Mouse (Mus musculus): ENCODE data around the gene Cops4. TPM values are rescaled to one million over a fixed set of nuclear protein-coding genes. Genes with fewer than 3 reads are reported as not detected.

The Cops4 gene
- polyA plus RNA-seq, 1 experiment from 2014 or later: 171 TPM

DNA sequence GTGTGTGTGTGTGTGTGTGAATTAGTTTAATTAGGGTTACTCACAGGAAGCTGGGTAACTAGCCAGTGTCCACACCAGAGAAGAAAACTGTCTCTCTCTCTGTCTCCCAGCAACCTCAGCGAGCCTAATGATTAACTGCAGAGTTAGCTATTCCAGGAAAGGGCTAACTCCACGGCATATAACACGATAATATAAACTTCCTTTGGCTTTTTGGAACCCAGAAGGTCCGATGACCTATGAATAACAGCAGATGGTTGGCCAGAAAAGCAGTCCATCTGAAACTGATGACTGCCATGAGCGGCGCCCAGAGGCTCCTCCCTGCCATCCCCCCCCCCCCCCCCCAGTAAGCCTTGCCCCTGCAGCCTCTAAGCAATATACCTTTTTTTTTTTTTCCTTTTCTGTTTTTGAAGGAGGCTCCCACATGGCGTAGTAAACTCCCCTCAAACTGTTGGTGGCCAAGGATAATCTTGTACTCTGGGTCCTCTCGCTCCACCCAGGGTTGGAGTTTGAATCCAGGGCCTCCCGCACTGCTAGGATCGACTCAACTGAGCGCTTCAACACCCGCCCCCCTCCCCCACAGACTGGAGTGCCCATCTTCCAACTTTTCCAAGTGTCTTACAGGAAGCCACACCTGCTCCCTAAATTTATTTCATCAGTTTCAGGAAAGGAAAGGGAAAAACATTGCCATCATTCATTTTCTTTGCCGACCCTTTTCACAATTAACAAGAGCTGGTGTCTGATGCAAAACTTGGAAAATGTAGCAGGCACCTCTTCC lies 49.3 kb downstream of the Cops4 start:
- WGBS: 85% methylated on average over 12 of the region's 13 CpGs
- Histone ChIP-seq H3K27ac (replicated peaks) (no peak overlapping the region), H3K9me3 (no peaks in the 10 kb centered on the region), H3K4me1 (replicated peaks) (no peaks in the 10 kb centered on the region), H3K4me3 (no peak overlapping the region), H3K9ac (no peak overlapping the region), H3K27me3 (no peaks in the 10 kb centered on the region), H3K36me3 (no peaks in the 10 kb centered on the region), H3K4me2 (no peak overlapping the region)
- ATAC-seq (ENCODE audit: low FRiP score, low read depth): no peak

DNA sequence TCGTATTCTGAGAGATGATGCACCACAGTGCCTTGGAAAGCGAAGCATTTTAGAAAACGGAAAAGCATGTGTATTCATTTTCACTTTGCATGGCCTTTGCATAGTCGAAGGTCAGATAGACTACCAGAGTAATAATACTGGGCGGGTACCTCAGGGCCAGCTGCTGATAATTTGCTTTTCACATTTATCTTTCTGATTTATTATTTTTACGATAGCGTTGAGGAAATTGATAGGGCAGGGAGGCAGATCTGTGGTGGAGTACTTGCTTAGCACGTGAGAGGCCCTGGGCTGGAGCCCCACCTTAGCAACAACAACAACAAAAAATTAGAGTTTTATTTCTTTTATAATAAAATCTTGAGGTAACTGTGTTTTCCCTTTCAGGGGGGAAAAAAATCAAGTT lies 50.1 kb downstream of the Cops4 start:
- 89% methylated on average over 8 of the region's 8 CpGs for WGBS
- no peak overlapping the region for H3K4me3 ChIP-seq
- no peaks in the 10 kb centered on the region for H3K9me3 ChIP-seq

DNA sequence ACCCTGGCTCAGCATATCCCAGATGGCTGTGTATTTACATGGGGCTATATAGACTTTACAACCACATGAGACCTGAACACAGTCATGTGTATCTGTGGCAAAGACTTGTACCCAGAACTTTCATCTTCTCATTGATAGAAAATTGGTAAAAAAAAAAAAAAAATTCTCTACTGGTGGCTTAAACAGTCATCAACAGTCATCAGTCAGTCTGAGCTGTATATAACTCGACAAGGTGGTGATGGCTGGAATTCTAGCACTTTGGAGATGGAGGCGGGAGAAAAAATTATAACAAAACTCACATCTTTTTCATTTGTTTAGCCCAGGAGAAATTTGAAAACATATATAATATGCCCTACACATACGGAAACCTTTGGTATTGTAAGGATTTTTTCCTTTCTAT lies 50.7 kb downstream of the Cops4 start:
- Histone ChIP-seq H3K27ac (replicated peaks) (no peak overlapping the region), H3K4me2 (no peak overlapping the region), H3K36me3 (no peaks in the 10 kb centered on the region), H3K9ac (no peak overlapping the region), H3K4me3 (no peak overlapping the region), H3K4me1 (replicated peaks) (no peaks in the 10 kb centered on the region), H3K27me3 (no peaks in the 10 kb centered on the region), H3K9me3 (no peaks in the 10 kb centered on the region)
- ATAC-seq (ENCODE audit: low FRiP score, low read depth): no peak
- WGBS: 94% methylated on average over 3 of the region's 3 CpGs

More for the DNA sequence above, 50.1 kb downstream of the Cops4 start:
- no peak overlapping the region for H3K4me2 ChIP-seq
- no peaks in the 10 kb centered on the region for H3K36me3 ChIP-seq
- no peak overlapping the region for H3K27ac ChIP-seq (replicated peaks)
- no peaks in the 10 kb centered on the region for H3K27me3 ChIP-seq
- ATAC-seq (ENCODE audit: low FRiP score, low read depth): no peak
- no peaks in the 10 kb centered on the region for H3K4me1 ChIP-seq (replicated peaks)
- H3K9ac ChIP-seq: no peak overlapping the region

DNA sequence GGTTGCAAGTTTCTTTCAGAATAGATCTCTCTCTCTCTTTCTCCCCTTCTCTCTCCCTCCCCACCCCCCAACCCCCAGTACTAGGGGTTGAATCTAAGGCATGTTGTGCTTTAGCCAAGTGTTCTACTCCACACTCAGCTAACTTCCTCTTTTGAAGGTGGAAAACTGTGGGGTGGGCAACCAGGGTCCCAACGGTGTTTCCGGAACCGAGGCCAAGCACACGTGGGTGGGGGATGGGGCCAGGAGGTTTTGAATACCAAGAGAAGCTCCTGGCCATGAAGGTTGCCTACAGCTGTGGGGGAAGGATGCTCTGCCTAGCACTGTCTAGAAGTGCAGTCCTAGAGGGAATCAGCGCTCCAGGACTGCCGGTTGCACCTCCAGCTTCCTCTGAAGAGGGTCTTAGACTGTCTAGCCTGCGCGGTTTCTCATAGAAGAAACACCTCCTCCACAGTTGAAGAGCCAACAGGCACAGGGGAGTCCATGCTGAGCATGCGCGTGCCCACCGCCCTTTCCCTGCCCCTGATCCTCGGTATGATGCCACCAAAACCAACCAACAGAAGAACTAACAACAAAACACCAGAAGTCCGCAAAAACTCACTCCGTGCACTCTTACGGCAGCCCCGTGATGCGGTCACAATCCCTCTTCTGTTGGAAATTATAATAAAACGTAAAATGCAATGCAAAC lies 51.3 kb downstream of the Cops4 start:
- ATAC-seq (ENCODE audit: low FRiP score, low read depth): no peak
- H3K4me2 ChIP-seq: no peak overlapping the region
- 73% methylated on average over 18 of the region's 18 CpGs for WGBS
- no peaks in the 10 kb centered on the region for H3K9me3 ChIP-seq
- H3K4me1 ChIP-seq (replicated peaks): no peaks in the 10 kb centered on the region
- no peak overlapping the region for H3K27ac ChIP-seq (replicated peaks)
- no peaks in the 10 kb centered on the region for H3K27me3 ChIP-seq
- no peak overlapping the region for H3K4me3 ChIP-seq
- no peak overlapping the region for H3K9ac ChIP-seq
- H3K36me3 ChIP-seq: no peaks in the 10 kb centered on the region

DNA sequence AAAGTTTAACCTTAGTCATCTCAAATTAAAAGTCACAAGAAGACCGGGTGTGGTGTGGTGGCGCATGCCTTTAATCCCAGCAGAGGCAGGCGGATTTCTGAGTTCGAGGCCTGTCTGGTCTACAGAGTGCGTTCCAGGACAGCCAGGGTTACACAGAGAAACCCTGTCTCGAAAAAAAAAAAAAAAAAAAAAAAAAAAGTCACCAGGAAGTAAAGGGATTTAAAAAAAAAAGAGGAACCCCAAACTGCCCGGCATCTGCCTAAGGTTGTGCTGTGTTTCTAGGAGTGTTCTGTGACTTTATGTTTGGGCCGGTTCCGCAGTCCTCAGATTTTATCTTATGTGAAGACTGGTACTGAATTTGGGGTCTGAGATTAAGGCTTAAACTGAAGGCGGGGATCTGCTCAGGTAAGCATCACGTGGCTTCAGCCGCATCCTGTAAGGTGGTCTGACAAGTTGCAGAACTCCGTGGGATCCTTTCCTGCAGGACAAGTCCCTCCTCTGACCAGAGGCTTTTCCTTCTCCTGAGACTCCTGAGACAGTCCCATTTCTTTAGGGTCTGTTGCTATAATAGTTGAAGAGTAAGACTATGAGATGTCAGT lies 52.0 kb downstream of the Cops4 start:
- Histone ChIP-seq H3K9ac (no peak overlapping the region), H3K36me3 (no peaks in the 10 kb centered on the region), H3K4me1 (replicated peaks) (no peaks in the 10 kb centered on the region), H3K4me2 (no peak overlapping the region), H3K4me3 (no peak overlapping the region), H3K27ac (replicated peaks) (no peak overlapping the region), H3K9me3 (no peaks in the 10 kb centered on the region), H3K27me3 (no peaks in the 10 kb centered on the region)
- no peak for ATAC-seq (ENCODE audit: low FRiP score, low read depth)
- 78% methylated on average over 13 of the region's 13 CpGs for WGBS

DNA sequence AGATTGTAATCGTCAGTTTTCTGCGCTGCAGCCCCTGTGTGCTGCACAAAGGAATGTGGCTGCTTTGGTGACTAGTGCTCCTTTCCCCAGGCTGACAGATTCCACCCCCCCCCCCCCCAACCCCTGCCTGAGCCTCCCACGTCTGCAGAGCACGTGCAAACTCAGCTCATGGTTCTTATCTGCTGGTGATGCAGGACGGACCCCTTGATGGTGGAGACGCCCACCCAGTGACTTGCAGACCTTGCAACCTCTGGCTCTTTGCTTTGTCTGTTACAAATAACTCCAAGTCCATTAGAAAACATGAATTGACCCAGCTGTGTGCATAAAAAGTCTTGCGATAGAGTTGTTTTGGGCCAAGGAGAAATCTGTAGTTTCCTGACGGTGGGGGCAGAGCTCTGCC lies 52.6 kb downstream of the Cops4 start:
- WGBS: 41% methylated on average over 8 of the region's 8 CpGs

DNA sequence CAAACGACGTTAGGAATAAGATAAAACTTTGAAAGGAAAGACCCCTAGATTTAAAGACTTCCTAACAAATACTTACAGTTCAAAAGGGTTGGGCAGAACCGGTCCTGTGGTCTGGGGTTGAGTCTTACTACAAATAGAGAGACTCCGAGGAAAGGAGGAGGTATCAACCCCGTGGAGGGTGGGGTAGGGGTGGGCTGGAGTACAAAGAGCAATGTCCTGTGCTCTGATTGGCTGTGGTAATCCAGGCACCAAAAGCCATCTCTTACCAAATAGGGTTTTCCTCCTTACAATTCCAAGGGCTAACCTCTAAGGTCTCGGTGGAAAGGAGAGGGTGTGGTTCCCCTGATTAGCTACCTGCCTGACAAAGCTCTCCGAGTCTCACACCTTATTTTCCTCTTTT lies 54.0 kb downstream of the Cops4 start, which contains the start of gene Plac8:
Plac8 (minus strand) TSS at position 177 of the 400 bp plus-strand sequence.
- Histone ChIP-seq H3K4me2 (no peak within 1 kb of the TSS), H3K9ac (no peak within 1 kb of the TSS), H3K4me1 (replicated peaks) (no peaks in the 10 kb centered on the region), H3K36me3 (no peaks in the 10 kb centered on the region), H3K9me3 (no peaks in the 10 kb centered on the region), H3K27ac (replicated peaks) (no peak within 1 kb of the TSS), H3K27me3 (no peaks in the 10 kb centered on the region), H3K4me3 (no peak within 1 kb of the TSS)
- WGBS: 39% methylated on average over 7 of the region's 7 CpGs
- ATAC-seq (ENCODE audit: low FRiP score, low read depth): no peak

More for the DNA sequence above, 52.6 kb downstream of the Cops4 start:
- no peak overlapping the region for H3K4me2 ChIP-seq
- H3K27me3 ChIP-seq: no peaks in the 10 kb centered on the region
- ATAC-seq (ENCODE audit: low FRiP score, low read depth): no peak
- H3K9me3 ChIP-seq: no peaks in the 10 kb centered on the region
- no peak overlapping the region for H3K9ac ChIP-seq
- no peak overlapping the region for H3K27ac ChIP-seq (replicated peaks)
- H3K36me3 ChIP-seq: no peaks in the 10 kb centered on the region
- H3K4me3 ChIP-seq: no peak overlapping the region
- no peaks in the 10 kb centered on the region for H3K4me1 ChIP-seq (replicated peaks)

DNA sequence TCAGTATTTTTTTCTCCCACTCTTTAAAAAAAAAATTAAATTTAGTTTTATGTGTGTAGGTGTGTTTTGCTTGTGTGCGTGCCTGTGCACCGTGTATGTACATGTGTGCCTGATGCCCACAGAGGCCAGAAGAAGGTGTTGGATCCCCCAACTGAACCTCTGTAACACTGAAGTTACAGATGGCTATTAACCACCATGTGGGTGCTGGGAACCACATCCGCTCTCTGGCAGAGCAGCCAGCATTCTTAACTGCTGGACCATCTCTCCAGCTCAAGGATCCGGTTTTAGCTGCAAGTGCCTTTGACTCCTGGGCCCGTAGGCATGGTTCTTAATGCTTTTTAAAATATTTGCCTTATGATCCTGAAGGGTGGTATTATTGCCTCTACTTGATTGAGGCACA lies 55.1 kb downstream of the Cops4 start:
- H3K4me2 ChIP-seq: no peak overlapping the region
- no peaks in the 10 kb centered on the region for H3K9me3 ChIP-seq
- WGBS: 91% methylated on average over 5 of the region's 5 CpGs
- no peak overlapping the region for H3K9ac ChIP-seq
- H3K4me3 ChIP-seq: no peak overlapping the region
- no peak overlapping the region for H3K27ac ChIP-seq (replicated peaks)
- no peaks in the 10 kb centered on the region for H3K36me3 ChIP-seq
- no peak for ATAC-seq (ENCODE audit: low FRiP score, low read depth)
- no peaks in the 10 kb centered on the region for H3K27me3 ChIP-seq
- no peaks in the 10 kb centered on the region for H3K4me1 ChIP-seq (replicated peaks)

DNA sequence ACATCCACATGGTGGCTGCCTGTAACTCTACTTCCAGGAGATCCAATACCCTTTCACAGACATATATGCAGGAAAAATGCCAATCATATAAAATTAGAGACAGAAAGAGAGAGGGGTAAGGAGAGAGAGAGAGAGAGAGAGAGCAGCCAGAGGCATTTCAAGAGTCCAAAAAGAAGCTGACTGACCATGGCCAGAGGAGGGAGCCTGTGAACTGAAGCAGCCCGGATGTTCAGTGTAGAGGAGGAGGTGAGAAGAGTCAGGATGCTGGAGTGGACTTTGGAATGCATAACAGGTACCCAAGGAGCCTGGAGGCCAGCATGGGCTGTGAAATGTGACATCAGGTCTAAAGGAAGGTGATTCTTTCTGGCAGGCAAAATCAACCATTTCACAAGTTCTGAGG lies 56.7 kb downstream of the Cops4 start:
- no peaks in the 10 kb centered on the region for H3K36me3 ChIP-seq
- WGBS: 74% methylated on average over 1 of the region's 1 CpGs

DNA sequence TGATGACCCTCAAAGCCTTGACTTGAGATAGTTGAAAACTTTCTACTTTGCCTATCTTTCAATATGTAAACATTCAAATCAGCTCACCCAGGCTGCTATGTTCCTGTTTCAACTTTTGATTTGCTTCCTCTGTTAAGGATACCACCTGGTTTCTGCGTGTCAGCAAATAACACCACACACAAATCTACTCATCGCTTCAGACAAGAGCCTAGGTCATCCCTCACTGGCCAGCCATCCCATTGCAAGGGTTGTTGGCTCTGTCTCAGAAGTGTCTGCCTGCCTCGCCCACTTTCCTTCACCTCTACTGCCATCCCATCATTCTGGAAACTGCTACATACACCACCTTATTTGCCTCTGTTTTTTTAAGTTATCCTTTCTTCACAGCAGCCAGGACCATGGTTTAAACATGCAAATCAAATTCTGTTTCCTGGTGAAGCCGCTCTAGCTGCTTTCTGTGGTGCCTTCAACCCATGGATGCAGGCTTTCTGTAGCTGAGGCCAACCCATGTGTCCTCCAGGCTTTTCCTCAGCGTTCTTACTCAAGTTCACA lies 60.8 kb downstream of the Cops4 start:
- no peak for ATAC-seq (ENCODE audit: low FRiP score, low read depth)
- Histone ChIP-seq H3K36me3 (no peaks in the 10 kb centered on the region), H3K9ac (no peak overlapping the region), H3K4me3 (no peak overlapping the region), H3K27me3 (no peaks in the 10 kb centered on the region), H3K4me1 (replicated peaks) (no peaks in the 10 kb centered on the region), H3K27ac (replicated peaks) (no peak overlapping the region), H3K9me3 (no peaks in the 10 kb centered on the region), H3K4me2 (no peak overlapping the region)
- 89% methylated on average over 5 of the region's 5 CpGs for WGBS

More for the DNA sequence above, 56.7 kb downstream of the Cops4 start:
- ATAC-seq (ENCODE audit: low FRiP score, low read depth): no peak
- Histone ChIP-seq H3K4me2 (no peak overlapping the region), H3K27ac (replicated peaks) (no peak overlapping the region), H3K4me3 (no peak overlapping the region), H3K4me1 (replicated peaks) (no peaks in the 10 kb centered on the region), H3K9ac (no peak overlapping the region), H3K27me3 (no peaks in the 10 kb centered on the region), H3K9me3 (no peaks in the 10 kb centered on the region)

DNA sequence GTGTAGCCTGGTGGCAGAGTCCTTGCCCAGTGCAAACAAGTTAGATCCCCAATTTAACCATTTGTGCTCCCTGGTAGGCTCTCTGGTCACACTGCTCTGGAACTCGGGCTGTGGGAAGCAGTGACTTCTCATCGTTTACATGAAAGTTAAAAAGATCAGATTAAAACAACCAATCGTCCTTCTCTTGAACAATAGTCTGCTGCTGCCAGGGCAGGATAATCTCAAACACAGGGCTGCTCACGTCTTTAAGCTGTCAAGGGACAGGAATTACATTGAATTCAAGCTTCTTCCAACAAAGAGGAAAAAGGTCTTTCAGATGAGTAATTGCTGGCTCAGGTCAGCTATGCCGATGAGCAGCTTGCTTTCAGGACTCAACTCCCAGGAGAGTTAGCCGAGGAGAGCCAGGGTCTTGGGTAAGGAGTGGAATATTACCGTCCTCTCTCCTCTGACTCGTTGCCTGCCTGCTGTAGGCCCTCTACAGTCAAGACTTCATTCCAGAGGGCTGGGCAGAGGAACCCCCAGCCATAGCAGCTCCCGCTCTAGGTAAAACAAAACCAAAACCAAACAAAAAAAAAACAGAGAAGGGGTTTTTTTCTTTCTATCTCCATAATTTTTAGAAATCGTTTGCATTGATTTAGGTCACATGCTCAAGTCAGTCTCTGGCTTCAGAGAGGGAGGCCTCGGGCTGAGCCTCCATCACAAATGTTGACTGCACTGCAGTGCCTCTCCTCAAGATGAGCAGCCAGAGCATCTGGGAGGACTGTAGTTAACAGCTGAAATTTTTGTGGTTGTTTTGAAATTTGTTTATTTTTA lies 63.7 kb downstream of the Cops4 start:
- Histone ChIP-seq H3K4me3 (no peak overlapping the region), H3K36me3 (no peaks in the 10 kb centered on the region), H3K27ac (replicated peaks) (no peak overlapping the region), H3K9me3 (no peaks in the 10 kb centered on the region), H3K4me1 (replicated peaks) (no peaks in the 10 kb centered on the region), H3K4me2 (no peak overlapping the region), H3K9ac (no peak overlapping the region), H3K27me3 (no peaks in the 10 kb centered on the region)
- no peak for ATAC-seq (ENCODE audit: low FRiP score, low read depth)
- 77% methylated on average over 11 of the region's 11 CpGs for WGBS
